Mouse (Mus musculus): ENCODE data around the gene Cabp1. TPM values are rescaled to one million over a fixed set of nuclear protein-coding genes. Genes with fewer than 3 reads are reported as not detected.
A peak's percentile ranks its signal among the peaks of the same experiment; 100 is the strongest.

Gene Cabp1
- polyA plus RNA-seq, 1 experiment from 2014 or later = 2.0 TPM

DNA sequence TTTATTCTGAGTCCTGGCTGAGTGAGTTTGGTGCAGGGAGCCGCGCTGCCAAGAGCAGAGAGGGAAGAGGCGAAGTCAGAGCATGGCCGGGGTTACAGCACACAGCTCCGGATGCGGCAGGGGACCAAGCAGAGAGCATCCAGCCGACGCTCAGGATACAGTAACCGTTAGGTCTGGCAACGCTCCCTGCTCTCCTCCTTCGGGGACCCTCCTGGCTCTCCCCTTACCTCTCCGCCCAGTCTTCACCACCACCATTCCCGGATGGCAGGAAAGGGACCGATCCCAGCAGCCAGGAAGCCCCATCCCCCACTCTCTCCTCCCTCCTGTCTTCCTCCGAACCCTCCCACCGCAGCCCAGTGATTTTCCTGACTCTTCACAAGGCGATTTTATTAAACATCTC lies 20.7 kb upstream of the Cabp1 start:
- Histone ChIP-seq H3K27ac (ENCODE audit: low read depth, low read length) (no peak overlapping the region), H3K4me3 (ENCODE audit: low read length) (peak overlapping the region; percentile 42), H3K9ac (ENCODE audit: low read depth, low read length) (peak overlapping the region; percentile 65), H3K9me3 (ENCODE audit: control insufficient read depth, low read length) (no peaks in the 10 kb centered on the region), H3K36me3 (ENCODE audit: control insufficient read depth, insufficient read depth, low read length) (no peaks in the 10 kb centered on the region), H3K4me1 (ENCODE audit: control insufficient read depth, insufficient read depth, low read length) (peaks cover 4% of the 10 kb centered on the region; the same call in 1 of the 2 replicates), H3K27me3 (ENCODE audit: control insufficient read depth, insufficient read depth, low read length) (peaks cover 2% of the 10 kb centered on the region; the same call in 1 of the 2 replicates), H3K4me2 (replicated peaks; ENCODE audit: low read depth, low read length) (peak overlapping the region; percentile 71)
- 0% methylated on average over 17 of the region's 17 CpGs for WGBS
- ATAC-seq (ENCODE audit: low FRiP score, low TSS enrichment) = peak; percentile 47; the same call in 1 of the 2 replicates

DNA sequence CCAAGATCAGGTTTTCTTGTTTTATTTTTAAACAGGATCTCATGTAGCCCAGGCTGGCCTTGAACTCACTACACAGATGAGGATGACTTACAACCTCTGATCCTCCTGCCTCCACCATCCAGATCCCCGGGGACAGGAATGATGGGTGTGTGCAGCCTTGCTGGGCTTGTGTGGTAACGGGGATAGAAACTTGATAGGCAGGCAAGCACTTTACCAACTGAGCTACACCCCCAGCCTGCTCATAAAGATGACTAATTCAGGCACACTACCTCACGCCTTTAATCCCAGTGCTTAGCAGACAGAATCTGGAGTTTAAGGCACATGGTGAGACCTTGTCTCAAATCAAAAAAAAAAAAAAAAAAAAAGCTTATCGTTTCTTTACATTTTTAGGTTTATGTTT lies 18.7 kb upstream of the Cabp1 start:
- peaks cover 2% of the 10 kb centered on the region; the same call in 1 of the 2 replicates for H3K27me3 ChIP-seq (ENCODE audit: control insufficient read depth, insufficient read depth, low read length)
- H3K27ac ChIP-seq (ENCODE audit: low read depth, low read length) = no peak overlapping the region
- WGBS = 48% methylated on average over 4 of the region's 4 CpGs
- ATAC-seq (ENCODE audit: low FRiP score, low TSS enrichment) = no peak
- H3K9me3 ChIP-seq (ENCODE audit: control insufficient read depth, low read length) = no peaks in the 10 kb centered on the region
- no peaks in the 10 kb centered on the region for H3K36me3 ChIP-seq (ENCODE audit: control insufficient read depth, insufficient read depth, low read length)
- no peak overlapping the region for H3K4me2 ChIP-seq (replicated peaks; ENCODE audit: low read depth, low read length)
- H3K4me3 ChIP-seq (ENCODE audit: low read length) = no peak overlapping the region
- no peak overlapping the region for H3K9ac ChIP-seq (ENCODE audit: low read depth, low read length)
- H3K4me1 ChIP-seq (ENCODE audit: control insufficient read depth, insufficient read depth, low read length) = peaks cover 4% of the 10 kb centered on the region; the same call in 1 of the 2 replicates

DNA sequence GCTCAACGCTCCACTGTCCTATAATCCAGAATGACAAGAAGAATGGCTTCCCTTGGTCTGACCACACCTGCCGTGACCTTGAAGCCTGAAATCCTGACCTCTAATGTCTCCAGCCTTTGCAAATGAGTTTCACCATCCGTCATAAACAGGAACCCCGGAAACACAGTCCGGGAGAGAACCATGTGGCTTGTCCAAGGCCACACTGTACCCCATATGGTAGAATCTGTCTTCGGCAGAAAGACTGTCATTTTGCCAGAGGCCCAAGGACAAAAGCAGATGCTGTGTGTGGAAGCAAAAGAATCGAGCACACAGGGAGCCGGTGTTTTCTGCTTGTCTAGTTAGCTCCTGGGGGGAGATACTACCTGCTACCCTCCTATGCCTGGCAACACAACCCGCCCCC lies 18.3 kb upstream of the Cabp1 start:
- Histone ChIP-seq H3K27ac (ENCODE audit: low read depth, low read length) (no peak overlapping the region), H3K36me3 (ENCODE audit: control insufficient read depth, insufficient read depth, low read length) (no peaks in the 10 kb centered on the region), H3K4me2 (replicated peaks; ENCODE audit: low read depth, low read length) (no peak overlapping the region), H3K9ac (ENCODE audit: low read depth, low read length) (no peak overlapping the region), H3K4me3 (ENCODE audit: low read length) (no peak overlapping the region), H3K9me3 (ENCODE audit: control insufficient read depth, low read length) (no peaks in the 10 kb centered on the region), H3K27me3 (ENCODE audit: control insufficient read depth, insufficient read depth, low read length) (peaks cover 2% of the 10 kb centered on the region; the same call in 1 of the 2 replicates), H3K4me1 (ENCODE audit: control insufficient read depth, insufficient read depth, low read length) (peaks cover 4% of the 10 kb centered on the region; the same call in 1 of the 2 replicates)
- no peak for ATAC-seq (ENCODE audit: low FRiP score, low TSS enrichment)
- WGBS = 81% methylated on average over 9 of the region's 9 CpGs

DNA sequence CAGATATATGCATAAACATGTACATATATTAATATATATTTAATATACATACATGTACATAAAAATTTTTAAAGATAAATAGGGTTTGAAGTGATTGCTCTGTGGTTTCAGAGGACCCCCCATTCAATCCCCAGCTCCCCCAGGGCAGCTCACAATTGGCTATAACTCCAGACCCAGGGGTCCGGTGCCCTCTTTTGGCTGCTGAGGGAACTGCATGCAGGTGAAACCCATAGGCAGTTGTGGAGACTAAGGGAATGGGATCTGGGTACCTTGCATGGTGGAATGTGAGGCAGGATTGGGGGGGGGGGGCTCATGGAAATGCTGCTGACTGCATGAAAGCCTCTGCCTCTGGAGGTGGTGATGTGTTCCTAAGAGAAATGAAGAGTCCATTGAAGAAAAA lies 16.2 kb upstream of the Cabp1 start:
- Histone ChIP-seq H3K4me3 (ENCODE audit: low read length) (no peak overlapping the region), H3K9ac (ENCODE audit: low read depth, low read length) (no peak overlapping the region), H3K27me3 (ENCODE audit: control insufficient read depth, insufficient read depth, low read length) (peaks cover 2% of the 10 kb centered on the region; the same call in 1 of the 2 replicates), H3K4me2 (replicated peaks; ENCODE audit: low read depth, low read length) (no peak overlapping the region), H3K9me3 (ENCODE audit: control insufficient read depth, low read length) (no peaks in the 10 kb centered on the region), H3K36me3 (ENCODE audit: control insufficient read depth, insufficient read depth, low read length) (no peaks in the 10 kb centered on the region), H3K4me1 (ENCODE audit: control insufficient read depth, insufficient read depth, low read length) (peaks cover 2% of the 10 kb centered on the region; the same call in 1 of the 2 replicates), H3K27ac (ENCODE audit: low read depth, low read length) (no peak overlapping the region)
- WGBS = 16% methylated on average over 1 of the region's 1 CpGs
- ATAC-seq (ENCODE audit: low FRiP score, low TSS enrichment) = no peak

DNA sequence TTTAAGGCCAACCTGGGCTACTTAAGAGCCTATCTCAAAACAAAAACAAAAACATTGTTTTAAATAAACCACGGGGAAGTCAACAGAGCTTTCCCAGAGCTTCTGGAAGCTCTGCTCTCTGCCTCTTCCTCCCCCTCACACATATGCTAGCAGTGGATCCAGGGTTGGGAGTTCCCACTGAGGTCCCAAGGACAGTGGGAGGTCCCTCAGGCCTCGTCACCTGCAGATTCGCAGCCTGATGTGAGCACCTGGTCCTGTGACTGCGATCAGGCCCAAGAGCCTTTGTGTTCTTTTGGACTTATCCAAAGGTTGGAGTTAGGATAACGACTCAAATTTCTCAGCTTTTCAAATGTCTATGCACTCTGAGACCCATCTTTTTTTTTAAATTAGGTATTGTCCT lies 14.4 kb upstream of the Cabp1 start:
- H3K9ac ChIP-seq (ENCODE audit: low read depth, low read length) = no peak overlapping the region
- peaks cover 2% of the 10 kb centered on the region; the same call in 1 of the 2 replicates for H3K27me3 ChIP-seq (ENCODE audit: control insufficient read depth, insufficient read depth, low read length)
- no peak overlapping the region for H3K27ac ChIP-seq (ENCODE audit: low read depth, low read length)
- WGBS = 67% methylated on average over 5 of the region's 5 CpGs
- no peak for ATAC-seq (ENCODE audit: low FRiP score, low TSS enrichment)
- no peaks in the 10 kb centered on the region for H3K36me3 ChIP-seq (ENCODE audit: control insufficient read depth, insufficient read depth, low read length)
- H3K4me1 ChIP-seq (ENCODE audit: control insufficient read depth, insufficient read depth, low read length) = peaks cover 11% of the 10 kb centered on the region
- H3K9me3 ChIP-seq (ENCODE audit: control insufficient read depth, low read length) = no peaks in the 10 kb centered on the region
- no peak overlapping the region for H3K4me3 ChIP-seq (ENCODE audit: low read length)
- no peak overlapping the region for H3K4me2 ChIP-seq (replicated peaks; ENCODE audit: low read depth, low read length)

DNA sequence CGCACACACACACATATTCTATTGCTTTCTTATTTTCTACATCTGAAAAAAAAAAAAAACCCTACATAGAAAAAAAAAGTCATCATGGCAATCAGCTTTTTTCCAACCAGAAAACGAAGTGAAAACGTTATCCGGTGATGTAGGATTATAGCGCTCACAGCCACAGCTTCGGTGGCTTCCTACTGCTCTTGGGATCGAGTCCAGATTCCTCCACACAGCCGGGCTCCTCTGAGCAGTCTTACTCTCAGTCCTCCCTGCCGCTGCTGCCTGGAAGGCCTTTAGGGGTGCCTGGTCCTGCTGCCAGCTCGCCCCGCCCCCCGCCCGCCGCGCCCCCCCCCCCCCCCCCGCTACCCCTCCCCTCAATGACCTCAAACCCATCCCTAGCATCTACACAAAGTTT lies 13.7 kb upstream of the Cabp1 start:
- no peak overlapping the region for H3K4me2 ChIP-seq (replicated peaks; ENCODE audit: low read depth, low read length)
- H3K27me3 ChIP-seq (ENCODE audit: control insufficient read depth, insufficient read depth, low read length) = peaks cover 2% of the 10 kb centered on the region; the same call in 1 of the 2 replicates
- H3K4me3 ChIP-seq (ENCODE audit: low read length) = no peak overlapping the region
- no peaks in the 10 kb centered on the region for H3K9me3 ChIP-seq (ENCODE audit: control insufficient read depth, low read length)
- no peak for ATAC-seq (ENCODE audit: low FRiP score, low TSS enrichment)
- no peaks in the 10 kb centered on the region for H3K36me3 ChIP-seq (ENCODE audit: control insufficient read depth, insufficient read depth, low read length)
- no peak overlapping the region for H3K9ac ChIP-seq (ENCODE audit: low read depth, low read length)
- H3K4me1 ChIP-seq (ENCODE audit: control insufficient read depth, insufficient read depth, low read length) = peaks cover 11% of the 10 kb centered on the region
- WGBS = 20% methylated on average over 9 of the region's 16 CpGs
- H3K27ac ChIP-seq (ENCODE audit: low read depth, low read length) = no peak overlapping the region

DNA sequence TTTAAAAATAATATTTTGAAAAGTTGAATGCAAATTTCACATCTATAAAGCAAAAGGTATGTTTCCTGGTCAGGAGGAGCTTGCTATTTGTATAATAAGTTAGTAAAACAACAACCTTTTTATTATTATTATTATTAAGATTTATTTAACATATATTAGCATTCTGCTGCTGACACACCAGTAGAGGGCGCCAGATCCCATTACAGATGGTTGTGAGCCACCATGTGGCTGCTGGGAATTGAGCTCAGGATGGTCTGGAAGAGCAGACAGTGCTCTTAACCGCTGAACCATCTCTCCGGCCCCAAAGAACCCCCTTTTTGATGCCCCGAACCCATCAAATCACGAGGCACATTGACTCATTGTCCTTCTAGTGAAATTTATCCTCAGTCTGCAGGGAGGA lies 13.1 kb upstream of the Cabp1 start:
- Histone ChIP-seq H3K27ac (ENCODE audit: low read depth, low read length) (no peak overlapping the region), H3K36me3 (ENCODE audit: control insufficient read depth, insufficient read depth, low read length) (no peaks in the 10 kb centered on the region), H3K4me2 (replicated peaks; ENCODE audit: low read depth, low read length) (no peak overlapping the region), H3K4me1 (ENCODE audit: control insufficient read depth, insufficient read depth, low read length) (peaks cover 11% of the 10 kb centered on the region), H3K4me3 (ENCODE audit: low read length) (no peak overlapping the region), H3K27me3 (ENCODE audit: control insufficient read depth, insufficient read depth, low read length) (peaks cover 2% of the 10 kb centered on the region; the same call in 1 of the 2 replicates), H3K9me3 (ENCODE audit: control insufficient read depth, low read length) (no peaks in the 10 kb centered on the region), H3K9ac (ENCODE audit: low read depth, low read length) (no peak overlapping the region)
- 58% methylated on average over 5 of the region's 5 CpGs for WGBS
- ATAC-seq (ENCODE audit: low FRiP score, low TSS enrichment) = no peak

DNA sequence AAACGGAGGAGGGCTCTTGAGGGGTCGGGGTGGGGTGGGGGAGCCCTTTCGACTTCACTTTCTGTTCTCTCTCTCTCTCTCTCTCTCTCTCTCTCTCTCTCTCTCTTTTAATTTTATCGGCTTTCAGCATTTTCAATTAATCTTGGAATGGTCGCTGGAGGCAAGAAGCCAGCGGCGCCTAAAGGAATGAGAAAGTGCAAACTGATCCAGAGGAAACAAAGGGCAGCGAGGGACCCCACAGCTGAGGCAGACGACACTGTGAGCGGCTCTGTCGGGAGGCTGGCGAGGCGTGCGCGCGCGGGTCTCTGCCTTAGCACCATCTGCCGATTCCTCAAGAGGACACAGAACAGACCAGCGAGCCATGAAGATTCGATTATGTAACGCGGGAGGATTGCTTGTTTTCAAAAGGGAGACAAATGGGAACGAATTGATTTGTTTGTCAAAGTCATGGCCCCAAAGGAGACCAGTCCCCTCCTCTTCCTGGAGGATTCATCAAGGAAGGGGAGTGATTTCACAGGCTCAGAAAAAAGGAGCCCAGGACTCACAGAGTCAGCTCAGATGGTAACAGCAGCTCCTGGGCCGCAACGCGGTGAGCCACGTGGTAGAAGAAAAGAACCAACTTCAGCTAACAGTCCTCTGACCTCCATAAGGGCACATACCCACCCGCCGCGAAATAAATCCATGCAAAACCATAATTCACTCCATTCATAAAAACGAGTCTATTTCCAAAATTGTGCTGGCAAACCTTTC lies 10.6 kb upstream of the Cabp1 start:
- H3K27ac ChIP-seq (ENCODE audit: low read depth, low read length) = no peak overlapping the region

More for the DNA sequence above, 10.6 kb upstream of the Cabp1 start:
- Histone ChIP-seq H3K4me2 (replicated peaks; ENCODE audit: low read depth, low read length) (peak overlapping the region; percentile 43), H3K9ac (ENCODE audit: low read depth, low read length) (peak overlapping the region; percentile 18), H3K4me1 (ENCODE audit: control insufficient read depth, insufficient read depth, low read length) (peaks cover 11% of the 10 kb centered on the region), H3K27me3 (ENCODE audit: control insufficient read depth, insufficient read depth, low read length) (peaks cover 2% of the 10 kb centered on the region; the same call in 1 of the 2 replicates), H3K9me3 (ENCODE audit: control insufficient read depth, low read length) (no peaks in the 10 kb centered on the region), H3K36me3 (ENCODE audit: control insufficient read depth, insufficient read depth, low read length) (no peaks in the 10 kb centered on the region), H3K4me3 (ENCODE audit: low read length) (peak overlapping the region; percentile 23)
- peak; percentile 74; the same call in 1 of the 2 replicates for ATAC-seq (ENCODE audit: low FRiP score, low TSS enrichment)
- 3% methylated on average over 31 of the region's 31 CpGs for WGBS
